In genomic region chr11:107903966-107904605, GRCm38 (mm10) we compare ENCODE assay signal across 11 mouse cellular contexts. TPM values are rescaled to one million over a fixed set of nuclear protein-coding genes. Genes with fewer than 3 reads are reported as not detected.
DNase-seq lines count a peak whose midpoint lies in the region; ATAC-seq lines count a peak whose summit lies in the region.
"Had no signal": no experiment of that assay in that cellular context is flagged by ENCODE, and none has a peak within 500 bp of the region (broad histone marks: within the 10 kb centered on the region; RNA-seq: fewer than 3 reads in every experiment).

No protein-coding gene starts in this region.

- no peak overlapping the region for H3K4me3 ChIP-seq in heart, embryonic 12.5 days
- H3K4me3 ChIP-seq: erythroblast, embryonic 14.5 days; intestine, embryonic 15.5 days; layer of hippocampus, adult 2 months had no signal

- peak; percentile 26 for DNase-seq in heart, adult 8-10 months (ENCODE audit: low spot score)
- DNase-seq in ovary, adult 18-20 months (ENCODE audit: low spot score) = peak; percentile 33
- DNase-seq in ovary, postnatal 10 days (ENCODE audit: low spot score) = no peak
- peak; percentile 20 for DNase-seq in cerebellum, adult 9-11 months
- peak; percentile 41 for DNase-seq in ovary, postnatal 36 days (ENCODE audit: low spot score)
- no peak for DNase-seq in frontal cortex, postnatal 10 days (ENCODE audit: low spot score in 2 of 2)
- DNase-seq: gastrocnemius, postnatal 36 days had no signal

- H3K9ac ChIP-seq in heart, embryonic 12.5 days = no peak overlapping the region
- H3K9ac ChIP-seq: intestine, embryonic 15.5 days had no signal

- ATAC-seq in heart, embryonic 12.5 days (ENCODE audit: insufficient number of reproducible peaks, low FRiP score) = no peak
- ATAC-seq: intestine, embryonic 15.5 days had no signal

- no peaks in the 10 kb centered on the region for H3K27me3 ChIP-seq in heart, embryonic 12.5 days (replicated peaks)
- H3K27me3 ChIP-seq: intestine, embryonic 15.5 days had no signal

- no peaks in the 10 kb centered on the region for H3K4me1 ChIP-seq in heart, embryonic 12.5 days (replicated peaks)
- H3K4me1 ChIP-seq: intestine, embryonic 15.5 days had no signal

- H3K4me2 ChIP-seq in heart, embryonic 12.5 days = no peak overlapping the region
- H3K4me2 ChIP-seq: intestine, embryonic 15.5 days had no signal

- 18% methylated on average over 4 of the region's 4 CpGs for WGBS in heart, embryonic 12.5 days

- H3K36me3 ChIP-seq in heart, embryonic 12.5 days = no peaks in the 10 kb centered on the region
- H3K36me3 ChIP-seq: intestine, embryonic 15.5 days had no signal

- H3K9me3 ChIP-seq in heart, embryonic 12.5 days (replicated peaks) = no peaks in the 10 kb centered on the region
- H3K9me3 ChIP-seq: intestine, embryonic 15.5 days had no signal

- H3K27ac ChIP-seq in heart, embryonic 12.5 days (ENCODE audit: poor library complexity, severe bottlenecking) = no peak overlapping the region
- H3K27ac ChIP-seq: intestine, embryonic 15.5 days; layer of hippocampus, adult 2 months had no signal

RNA-seq across cellular contexts. Expression of gene Cacng5, which starts 10.8 kb away (rescaled TPM):
- not detected for total RNA-seq in heart, adult 8-10 months (2022)
- not detected in 2 replicates for polyA plus RNA-seq in heart, embryonic 12.5 days (2016; fragmentation: Nextera tagmentation; extraction: Ambion mirVana)
- total RNA-seq: gastrocnemius, postnatal 36 days had no signal
- polyA plus RNA-seq: erythroblast, embryonic 14.5 days had no signal

Comparison
In these comparisons a context has a peak if more than half of its experiments do, and no peak if none do; other contexts are left out.
1. DNase-seq: peak in heart, adult 8-10 months (single experiment), ovary, adult 18-20 months (single experiment), cerebellum, adult 9-11 months (single experiment) and ovary, postnatal 36 days (single experiment); none in ovary, postnatal 10 days (single experiment) and frontal cortex, postnatal 10 days (0 of 2).